Mouse (Mus musculus) midbrain, embryonic 12.5 days (tissue): ENCODE data around the gene Clic6. TPM values are rescaled to one million over a fixed set of nuclear protein-coding genes. Genes with fewer than 3 reads are reported as not detected.

Source experiments
- ATAC-seq: fragments of 200-750 bp; cut with Nextera tagmentation; 2 replicates; pipeline ENCODE4 v1.8.0; 2017; ENCODE audit warnings: low read depth, moderate TSS enrichment, moderate library complexity; ENCODE audit not compliant: low FRiP score
- H3K27ac ChIP-seq: fragments of 300-500 bp; sonication (generic); replicated peaks from 2 replicates; pipeline ENCODE4 v1.5.1; 2016; ENCODE audit warnings: mild to moderate bottlenecking
- H3K27me3 ChIP-seq: fragments of 300-500 bp; sonication (generic); 2 replicates; pipeline ENCODE4 v1.6.1; 2016; ENCODE audit warnings: mild to moderate bottlenecking
- H3K36me3 ChIP-seq: fragments of 300-500 bp; sonication (generic); 2 replicates; pipeline ENCODE4 v1.6.1; 2016
- H3K4me1 ChIP-seq: fragments of 300-500 bp; sonication (generic); 2 replicates; pipeline ENCODE4 v1.6.1; 2016
- H3K4me2 ChIP-seq: fragments of 300-500 bp; sonication (generic); replicated peaks from 2 replicates; pipeline ENCODE4 v1.6.1; 2016; ENCODE audit warnings: mild to moderate bottlenecking, moderate library complexity
- H3K4me3 ChIP-seq: fragments of 300-500 bp; sonication (generic); 2 replicates; pipeline ENCODE4 v1.5.1; 2016; ENCODE audit warnings: mild to moderate bottlenecking
- H3K9ac ChIP-seq: fragments of 300-500 bp; sonication (generic); replicated peaks from 2 replicates; pipeline ENCODE4 v1.6.1; 2016; ENCODE audit warnings: mild to moderate bottlenecking, moderate library complexity
- H3K9me3 ChIP-seq: fragments of 300-500 bp; sonication (generic); 2 replicates; pipeline ENCODE4 v1.6.1; 2016; ENCODE audit warnings: mild to moderate bottlenecking
- WGBS: fragments of 180-500 bp; shearing (Covaris S2); methylation state at CpG from one replicate; pipeline ENCODE4 v1.1.7; 2016; 5-methylcytosine and 5-hydroxymethylcytosine counted together
- polyA plus RNA-seq: library from polyadenylated mRNA; unstranded; fragments of >200 nt; fragmentation: Nextera tagmentation; extraction: Ambion mirVana; gene quantifications from 2 replicates; pipeline ENCODE4 v1.2.1, GENCODE M21; 2016

Clic6 gene
- polyA plus RNA-seq, result 1.6 and 4.6 TPM in 2 replicates

- peaks cover 1% of the 10 kb centered on the region for H3K27me3 ChIP-seq
- no peak within 1 kb of the TSS for H3K4me3 ChIP-seq
- H3K9ac ChIP-seq, result no peak within 1 kb of the TSS
- no peak within 1 kb of the TSS for H3K27ac ChIP-seq
- H3K4me2 ChIP-seq, result no peak within 1 kb of the TSS
- no peaks in the 10 kb centered on the region for H3K9me3 ChIP-seq
- ATAC-seq, result no peak
- H3K36me3 ChIP-seq, result no peaks in the 10 kb centered on the region
- H3K4me1 ChIP-seq, result no peaks in the 10 kb centered on the region
- WGBS, result 85% methylated on average over 5 of the region's 5 CpGs
Observed at GRCm38 (mm10) chr16:92485436-92485835, at the start of gene Clic6. Gene Clic6 (plus strand): TSS chr16:92485736.

- no peaks in the 10 kb centered on the region for H3K27me3 ChIP-seq
- H3K4me3 ChIP-seq, result no peak overlapping the region
- H3K4me1 ChIP-seq, result peaks cover 17% of the 10 kb centered on the region
- H3K4me2 ChIP-seq, result no peak overlapping the region
- H3K27ac ChIP-seq, result no peak overlapping the region
- H3K9ac ChIP-seq, result no peak overlapping the region
- H3K36me3 ChIP-seq, result no peaks in the 10 kb centered on the region
- H3K9me3 ChIP-seq, result no peaks in the 10 kb centered on the region
- no peak for ATAC-seq
- WGBS, result 85% methylated on average over 2 of the region's 2 CpGs
Observed at GRCm38 (mm10) chr16:92439775-92440174, 45.8 kb upstream of the Clic6 start.

DNA sequence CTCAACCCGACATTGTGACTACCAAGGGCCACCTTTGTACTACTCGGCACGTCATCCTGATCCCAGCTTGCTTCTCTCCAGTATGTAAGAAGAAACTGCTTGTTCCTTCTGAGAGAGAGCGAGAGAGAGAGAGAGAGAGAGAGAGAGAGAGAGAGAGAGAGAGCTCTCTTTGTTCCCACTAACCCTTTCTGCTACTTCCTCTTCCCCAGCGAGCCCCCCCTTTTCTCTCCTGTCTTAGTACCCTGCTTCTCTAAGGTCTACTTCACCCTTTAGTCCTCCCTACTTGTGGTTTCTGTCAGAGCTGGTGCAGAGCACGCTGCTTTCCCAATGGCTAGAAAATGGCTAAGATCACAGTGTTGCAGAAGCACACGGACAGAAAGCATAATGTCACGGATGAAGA, 45.3 kb upstream of the Clic6 start:
- Histone ChIP-seq H3K4me2 (no peak overlapping the region), H3K9ac (no peak overlapping the region), H3K36me3 (no peaks in the 10 kb centered on the region), H3K4me3 (no peak overlapping the region), H3K27ac (no peak overlapping the region), H3K9me3 (no peaks in the 10 kb centered on the region), H3K27me3 (no peaks in the 10 kb centered on the region), H3K4me1 (peaks cover 17% of the 10 kb centered on the region)
- 76% methylated on average over 8 of the region's 8 CpGs for WGBS
- ATAC-seq, result no peak

- H3K4me2 ChIP-seq, result no peak overlapping the region
- no peaks in the 10 kb centered on the region for H3K27me3 ChIP-seq
- ATAC-seq, result no peak
- WGBS, result 69% methylated on average over 3 of the region's 3 CpGs
- H3K36me3 ChIP-seq, result no peaks in the 10 kb centered on the region
- no peak overlapping the region for H3K4me3 ChIP-seq
- H3K9ac ChIP-seq, result no peak overlapping the region
- no peaks in the 10 kb centered on the region for H3K9me3 ChIP-seq
- peaks cover 17% of the 10 kb centered on the region for H3K4me1 ChIP-seq
- H3K27ac ChIP-seq, result no peak overlapping the region
Observed at GRCm38 (mm10) chr16:92441203-92441602, 44.3 kb upstream of the Clic6 start.

DNA sequence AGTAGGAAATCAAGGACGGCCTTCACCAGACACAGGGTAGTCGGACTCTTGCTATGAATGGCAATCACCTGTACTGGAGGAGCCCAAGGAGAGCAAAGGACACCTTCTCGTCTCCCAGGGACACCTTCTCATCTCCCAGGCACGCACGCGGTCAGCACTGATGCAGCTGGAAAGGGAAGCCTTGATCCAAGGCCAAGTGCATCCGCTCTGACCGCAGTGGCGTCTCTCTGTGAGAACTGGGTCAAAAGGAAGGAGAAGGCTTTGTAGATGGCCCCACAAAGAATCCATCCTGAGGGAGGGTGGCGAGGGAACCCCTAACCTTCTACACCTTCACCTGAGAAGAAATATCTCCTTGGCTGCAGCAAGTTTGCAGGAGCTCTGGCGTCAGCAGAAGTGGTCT, 43.4 kb upstream of the Clic6 start:
- ATAC-seq, result no peak
- WGBS, result 92% methylated on average over 11 of the region's 11 CpGs
- no peak overlapping the region for H3K4me3 ChIP-seq
- H3K36me3 ChIP-seq, result no peaks in the 10 kb centered on the region
- H3K27ac ChIP-seq, result no peak overlapping the region
- no peaks in the 10 kb centered on the region for H3K9me3 ChIP-seq
- no peak overlapping the region for H3K4me2 ChIP-seq
- H3K4me1 ChIP-seq, result peaks cover 17% of the 10 kb centered on the region
- H3K9ac ChIP-seq, result no peak overlapping the region
- no peaks in the 10 kb centered on the region for H3K27me3 ChIP-seq

GRCm38 (mm10) chr16:92442946-92443345, 42.6 kb upstream of the Clic6 start:
- no peak for ATAC-seq
- no peak overlapping the region for H3K4me2 ChIP-seq
- H3K9me3 ChIP-seq, result no peaks in the 10 kb centered on the region
- no peak overlapping the region for H3K27ac ChIP-seq
- H3K36me3 ChIP-seq, result no peaks in the 10 kb centered on the region
- WGBS, result 93% methylated on average over 4 of the region's 4 CpGs
- no peak overlapping the region for H3K4me3 ChIP-seq
- H3K27me3 ChIP-seq, result no peaks in the 10 kb centered on the region
- H3K4me1 ChIP-seq, result peaks cover 14% of the 10 kb centered on the region
- H3K9ac ChIP-seq, result no peak overlapping the region

- H3K4me3 ChIP-seq, result no peak overlapping the region
- no peaks in the 10 kb centered on the region for H3K27me3 ChIP-seq
- peaks cover 13% of the 10 kb centered on the region for H3K4me1 ChIP-seq
- H3K9me3 ChIP-seq, result no peaks in the 10 kb centered on the region
- 86% methylated on average over 13 of the region's 13 CpGs for WGBS
- no peak overlapping the region for H3K27ac ChIP-seq
- no peak for ATAC-seq
- no peak overlapping the region for H3K4me2 ChIP-seq
- no peak overlapping the region for H3K9ac ChIP-seq
- H3K36me3 ChIP-seq, result no peaks in the 10 kb centered on the region
Observed at GRCm38 (mm10) chr16:92443644-92444113, 41.9 kb upstream of the Clic6 start.

- no peak overlapping the region for H3K4me3 ChIP-seq
- H3K4me2 ChIP-seq, result no peak overlapping the region
- 0 out of 2 replicates have a peak, but pooled peaks cover 6% of the 10 kb centered on the region for H3K36me3 ChIP-seq
- WGBS, result 67% methylated on average over 10 of the region's 10 CpGs
- no peaks in the 10 kb centered on the region for H3K27me3 ChIP-seq
- H3K9ac ChIP-seq, result no peak overlapping the region
- peaks cover 9% of the 10 kb centered on the region for H3K4me1 ChIP-seq
- no peaks in the 10 kb centered on the region for H3K9me3 ChIP-seq
- H3K27ac ChIP-seq, result no peak overlapping the region
- no peak for ATAC-seq
Observed at GRCm38 (mm10) chr16:92445377-92445776, 40.2 kb upstream of the Clic6 start.

DNA sequence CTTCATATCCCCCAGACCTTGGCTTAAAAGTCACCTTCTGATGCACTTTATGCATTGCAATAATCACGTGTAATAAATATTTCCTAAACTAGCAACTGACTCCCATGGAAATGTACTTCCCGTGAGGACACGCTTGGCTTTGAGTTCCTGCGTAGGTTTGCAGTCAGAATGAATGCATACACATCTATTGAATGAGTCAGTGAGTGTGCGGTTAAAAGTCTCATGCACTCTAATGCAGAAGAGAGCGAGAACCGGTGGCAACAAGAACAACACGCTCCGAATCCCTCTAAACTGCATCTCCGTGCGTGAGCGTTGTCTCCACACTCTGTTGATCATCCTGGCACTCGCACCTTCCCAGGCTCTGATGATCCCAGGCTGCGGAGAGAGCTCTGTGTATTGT, 36.5 kb upstream of the Clic6 start:
- Histone ChIP-seq H3K9ac (no peak overlapping the region), H3K4me2 (no peak overlapping the region), H3K27ac (no peak overlapping the region), H3K4me3 (no peak overlapping the region), H3K9me3 (no peaks in the 10 kb centered on the region), H3K27me3 (no peaks in the 10 kb centered on the region), H3K4me1 (0 out of 2 replicates have a peak, but pooled peaks cover 3% of the 10 kb centered on the region), H3K36me3 (0 out of 2 replicates have a peak, but pooled peaks cover 13% of the 10 kb centered on the region)
- 94% methylated on average over 14 of the region's 14 CpGs for WGBS
- no peak for ATAC-seq

GRCm38 (mm10) chr16:92450331-92450730, 35.2 kb upstream of the Clic6 start:
- H3K27ac ChIP-seq, result no peak overlapping the region
- 81% methylated on average over 8 of the region's 8 CpGs for WGBS
- 0 out of 2 replicates have a peak, but pooled peaks cover 3% of the 10 kb centered on the region for H3K4me1 ChIP-seq
- 0 out of 2 replicates have a peak, but pooled peaks cover 13% of the 10 kb centered on the region for H3K36me3 ChIP-seq
- H3K4me3 ChIP-seq, result no peak overlapping the region
- no peak for ATAC-seq
- no peaks in the 10 kb centered on the region for H3K9me3 ChIP-seq
- H3K9ac ChIP-seq, result no peak overlapping the region
- no peak overlapping the region for H3K4me2 ChIP-seq
- H3K27me3 ChIP-seq, result no peaks in the 10 kb centered on the region

GRCm38 (mm10) chr16:92451516-92452072, 33.9 kb upstream of the Clic6 start:
- 91% methylated on average over 17 of the region's 17 CpGs for WGBS
- no peak overlapping the region for H3K4me3 ChIP-seq
- no peak overlapping the region for H3K9ac ChIP-seq
- no peak for ATAC-seq
- no peak overlapping the region for H3K27ac ChIP-seq
- no peaks in the 10 kb centered on the region for H3K9me3 ChIP-seq
- H3K27me3 ChIP-seq, result no peaks in the 10 kb centered on the region
- 0 out of 2 replicates have a peak, but pooled peaks cover 3% of the 10 kb centered on the region for H3K4me1 ChIP-seq
- H3K4me2 ChIP-seq, result no peak overlapping the region
- H3K36me3 ChIP-seq, result 0 out of 2 replicates have a peak, but pooled peaks cover 13% of the 10 kb centered on the region

DNA sequence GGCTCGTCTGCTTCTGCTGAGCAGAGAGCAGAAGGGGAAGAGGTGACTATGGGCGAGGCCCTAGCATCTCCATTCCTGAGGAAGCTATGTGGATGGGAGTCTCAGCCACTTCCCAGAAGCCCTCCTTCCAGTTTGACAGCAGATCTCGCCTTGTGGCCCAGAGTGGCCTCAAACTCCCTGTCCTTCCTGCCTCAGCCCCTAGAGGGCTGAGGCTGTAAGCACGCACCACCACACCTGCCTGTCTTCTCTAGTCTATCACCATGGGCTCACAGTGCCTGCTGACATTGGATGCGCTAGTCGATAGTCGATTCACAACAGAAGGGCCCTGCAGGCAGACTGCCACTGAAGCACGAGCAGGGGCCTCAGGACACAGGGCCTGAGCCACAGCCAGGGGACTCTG, 32.9 kb upstream of the Clic6 start:
- no peak for ATAC-seq
- Histone ChIP-seq H3K27ac (no peak overlapping the region), H3K9ac (no peak overlapping the region), H3K4me1 (0 out of 2 replicates have a peak, but pooled peaks cover 3% of the 10 kb centered on the region), H3K4me3 (no peak overlapping the region), H3K4me2 (no peak overlapping the region), H3K36me3 (0 out of 2 replicates have a peak, but pooled peaks cover 13% of the 10 kb centered on the region), H3K27me3 (no peaks in the 10 kb centered on the region), H3K9me3 (no peaks in the 10 kb centered on the region)
- 63% methylated on average over 8 of the region's 8 CpGs for WGBS
